ENCODE assay signal across 8 mouse cellular contexts in genomic region chr10:59949783-59950605, GRCm38 (mm10). TPM values are rescaled to one million over a fixed set of nuclear protein-coding genes. Genes with fewer than 3 reads are reported as not detected.
DNase-seq lines count a peak whose midpoint lies in the region; ATAC-seq and TF ChIP-seq lines count a peak whose summit lies in the region.

No protein-coding gene starts in this region.

- H3K4me1 ChIP-seq in heart, embryonic 11.5 days (ENCODE audit: control insufficient read depth, insufficient read depth, low read length), result peaks cover 28% of the 10 kb centered on the region
- H3K4me1 ChIP-seq in G1E (ENCODE audit: insufficient read depth, low read depth, low read length), result peaks cover 47% of the 10 kb centered on the region
- peaks cover 23% of the 10 kb centered on the region for H3K4me1 ChIP-seq in forebrain, postnatal 0 days (ENCODE audit: insufficient read depth)

- H3K9ac ChIP-seq in heart, embryonic 11.5 days (ENCODE audit: low read depth, low read length), result peak overlapping the region; percentile 95
- peak overlapping the region; percentile 96 for H3K9ac ChIP-seq in forebrain, postnatal 0 days

- peak overlapping the region; percentile 91 for H3K4me3 ChIP-seq in heart, embryonic 11.5 days (ENCODE audit: low read depth, low read length)
- peak overlapping the region; percentile 80 for H3K4me3 ChIP-seq in G1E (ENCODE audit: low read depth, low read length)
- peak overlapping the region; percentile 75 for H3K4me3 ChIP-seq in forebrain, postnatal 0 days (ENCODE audit: low read depth, low read length)

- H3K36me3 ChIP-seq in heart, embryonic 11.5 days (ENCODE audit: control insufficient read depth, insufficient read depth, low read length), result no peaks in the 10 kb centered on the region
- H3K36me3 ChIP-seq in G1E (replicated peaks), result peaks cover 13% of the 10 kb centered on the region
- H3K36me3 ChIP-seq in forebrain, postnatal 0 days (ENCODE audit: insufficient read depth), result peaks cover 3% of the 10 kb centered on the region; the same call in 1 of the 2 replicates

- peak overlapping the region; percentile 12; the same call in 1 of the 2 replicates for H3K27ac ChIP-seq in heart, embryonic 11.5 days (ENCODE audit: low read depth, low read length)
- peak overlapping the region; percentile 90 for H3K27ac ChIP-seq in forebrain, postnatal 0 days (ENCODE audit: low read depth, low read length)

- no peaks in the 10 kb centered on the region for H3K27me3 ChIP-seq in heart, embryonic 11.5 days (ENCODE audit: control insufficient read depth, insufficient read depth, low read length)
- no peaks in the 10 kb centered on the region for H3K27me3 ChIP-seq in G1E (ENCODE audit: insufficient read depth, low read length)
- H3K27me3 ChIP-seq in forebrain, postnatal 0 days (ENCODE audit: insufficient read depth, low read length), result no peaks in the 10 kb centered on the region

- no peaks in the 10 kb centered on the region for H3K9me3 ChIP-seq in heart, embryonic 11.5 days (replicated peaks; ENCODE audit: control insufficient read depth, low read length)
- no peaks in the 10 kb centered on the region for H3K9me3 ChIP-seq in G1E (replicated peaks)
- H3K9me3 ChIP-seq in forebrain, postnatal 0 days (ENCODE audit: low read length), result no peaks in the 10 kb centered on the region

- no peak for TF ChIP-seq CTCF in G1E (IDR thresholded peaks at IDR 0.05; ENCODE audit: low read depth, low read length)
- TF ChIP-seq CTCF in forebrain, postnatal 0 days (IDR thresholded peaks at IDR 0.05; ENCODE audit: low read depth), result no peak

- ATAC-seq in heart, embryonic 11.5 days (replicated peaks; ENCODE audit: insufficient number of reproducible peaks, low FRiP score, low TSS enrichment), result no peak
- ATAC-seq in G1E (ENCODE audit: extremely low read depth, insufficient number of reproducible peaks, low FRiP score, poor library complexity, severe bottlenecking), result no peak
- ATAC-seq in forebrain, postnatal 0 days, result no peak
- ATAC-seq in activated CD4-positive, CD25-positive, alpha-beta regulatory T cell, adult 4 months, result no peak

- WGBS in heart, embryonic 11.5 days (ENCODE audit: insufficient replicate concordance), result 36% methylated on average over 15 of the region's 15 CpGs
- 29% methylated on average over 15 of the region's 15 CpGs for WGBS in forebrain, postnatal 0 days

- H3K4me2 ChIP-seq in heart, embryonic 11.5 days, result peak overlapping the region; percentile 97
- H3K4me2 ChIP-seq in forebrain, postnatal 0 days (ENCODE audit: low read depth), result peak overlapping the region; percentile 94

- DNase-seq in heart, postnatal 4 days, result no peak
- DNase-seq in G1E (ENCODE audit: low spot score), result no peak
- no peak for DNase-seq in forebrain, postnatal 0 days
- DNase-seq in lung, postnatal 10 days, result peak; percentile 21
- peak; percentile 62 for DNase-seq in thymus, postnatal 4 days
- no peak for DNase-seq in c-Kit-positive CD71-positive TER-119-positive erythroid progenitor cells, embryonic 14.5 days (ENCODE audit: low spot score)

RNA-seq across cellular contexts. Expression of gene Ddit4, which starts 1.6 kb away (rescaled TPM):
- 1.9 and 3.4 TPM in 2 replicates for polyA plus RNA-seq in heart, embryonic 11.5 days (2014; fragmentation: Nextera tagmentation; extraction: Ambion mirVana)
- 10 to 100 TPM; 31.4 to 36.9 TPM for total RNA-seq in heart, postnatal 4 days (2021)
- total RNA-seq in G1E (2014; fragmentation: Nextera tagmentation) (21.6 and 27.7 TPM in 2 replicates), G1E (2017) (9.9 TPM in 2 replicates)
- polyA plus RNA-seq in G1E (2012), result 21.8 and 28.5 TPM in 2 replicates
- 40.0 and 40.7 TPM in 2 replicates for total RNA-seq in forebrain, postnatal 0 days (2014; rRNA removed)
- 52.9 and 57.8 TPM in 2 replicates for polyA plus RNA-seq in forebrain, postnatal 0 days (2015; fragmentation: Nextera tagmentation; extraction: Ambion mirVana)
- polyA plus RNA-seq in activated CD4-positive, CD25-positive, alpha-beta regulatory T cell, adult 4 months (2017; shearing (Covaris generic)), result 10 to 100 TPM; 17.5 to 31.2 TPM

RNA-seq across cellular contexts. Expression of gene Ascc1, which starts 52.6 kb away (rescaled TPM):
- 34.5 and 36.2 TPM in 2 replicates for polyA plus RNA-seq in heart, embryonic 11.5 days (2014; fragmentation: Nextera tagmentation; extraction: Ambion mirVana)
- 10 to 100 TPM; 20.2 to 22.0 TPM for total RNA-seq in heart, postnatal 4 days (2021)
- total RNA-seq in G1E (2014; fragmentation: Nextera tagmentation), result 19.3 and 22.2 TPM in 2 replicates
- total RNA-seq in G1E (2017), result 14.2 and 19.7 TPM in 2 replicates
- 22.6 and 24.8 TPM in 2 replicates for polyA plus RNA-seq in G1E (2012)
- total RNA-seq in forebrain, postnatal 0 days (2014; rRNA removed), result 20.0 and 24.3 TPM in 2 replicates
- 43.8 and 50.5 TPM in 2 replicates for polyA plus RNA-seq in forebrain, postnatal 0 days (2015; fragmentation: Nextera tagmentation; extraction: Ambion mirVana)
- polyA plus RNA-seq in activated CD4-positive, CD25-positive, alpha-beta regulatory T cell, adult 4 months (2017; shearing (Covaris generic)), result 10 to 100 TPM; 49.6 to 50.2 TPM

RNA-seq across cellular contexts. Expression of gene Anapc16, which starts 52.9 kb away (rescaled TPM):
- 70.6 and 84.1 TPM in 2 replicates for polyA plus RNA-seq in heart, embryonic 11.5 days (2014; fragmentation: Nextera tagmentation; extraction: Ambion mirVana)
- total RNA-seq in heart, postnatal 4 days (2021), result 10 to 100 TPM; 70.5 to 73.5 TPM
- total RNA-seq in G1E (2014; fragmentation: Nextera tagmentation), result 43.2 and 54.4 TPM in 2 replicates
- total RNA-seq in G1E (2017), result 26.3 and 28.2 TPM in 2 replicates
- 36.7 and 38.4 TPM in 2 replicates for polyA plus RNA-seq in G1E (2012)
- total RNA-seq in forebrain, postnatal 0 days (2014; rRNA removed), result 98.6 and 115 TPM in 2 replicates
- polyA plus RNA-seq in forebrain, postnatal 0 days (2015; fragmentation: Nextera tagmentation; extraction: Ambion mirVana), result 109 and 117 TPM in 2 replicates
- polyA plus RNA-seq in activated CD4-positive, CD25-positive, alpha-beta regulatory T cell, adult 4 months (2017; shearing (Covaris generic)), result 100 to 1,000 TPM in 1 of 2 experiments, 10 to 100 TPM in 1; 89.7 to 110 TPM

Comparison
In these comparisons a context has a peak if more than half of its experiments do, and no peak if none do; other contexts are left out.
1. DNase-seq: peak in lung, postnatal 10 days (single experiment) and thymus, postnatal 4 days (single experiment); none in heart, postnatal 4 days (single experiment), G1E (single experiment), forebrain, postnatal 0 days (single experiment) and c-Kit-positive CD71-positive TER-119-positive erythroid progenitor cells, embryonic 14.5 days (single experiment).
2. Peak in every context shown above with its lines, with median percentiles within 50 percentile points of each other: H3K4me3 ChIP-seq.